Mouse (Mus musculus) testis, adult 2 months (tissue): ENCODE measurements around the gene Eva1b. TPM values are rescaled to one million over a fixed set of nuclear protein-coding genes. Genes with fewer than 3 reads are reported as not detected.

ENCODE experiments used
- H3K27ac ChIP-seq: fragments of 200-500 bp; 2 replicates; pipeline ENCODE4 v1.5.1; 2012; ENCODE audit warnings: low read depth, low read length; ENCODE audit not compliant: control insufficient read depth, insufficient read depth
- H3K27me3 ChIP-seq: fragments of 200-500 bp; 2 replicates; pipeline ENCODE4 v1.6.1; 2012; ENCODE audit warnings: mild to moderate bottlenecking, low read length, moderate library complexity; ENCODE audit not compliant: control insufficient read depth, insufficient read depth
- H3K36me3 ChIP-seq: fragments of 200-500 bp; 2 replicates; pipeline ENCODE4 v1.6.1; 2012; ENCODE audit warnings: mild to moderate bottlenecking, low read length; ENCODE audit not compliant: control insufficient read depth, insufficient read depth
- H3K4me1 ChIP-seq: fragments of 200-500 bp; 2 replicates; pipeline ENCODE4 v1.6.1; 2012; ENCODE audit warnings: low read length; ENCODE audit not compliant: control insufficient read depth, insufficient read depth
- H3K4me3 ChIP-seq: fragments of 200-500 bp; 2 replicates; pipeline ENCODE4 v1.5.1; 2012; ENCODE audit warnings: low read depth, mild to moderate bottlenecking, low read length, moderate library complexity, mixed read lengths; ENCODE audit not compliant: control insufficient read depth
- CTCF ChIP-seq: fragments of 200-500 bp; IDR thresholded peaks from 2 replicates; pipeline ENCODE4 v1.5.1; 2012; ENCODE audit warnings: low read depth, mild to moderate bottlenecking, inconsistent platforms, low read length, moderate library complexity; ENCODE audit not compliant: control insufficient read depth, insufficient read depth, insufficient replicate concordance
- POLR2A ChIP-seq: fragments of 200-500 bp; IDR thresholded peaks from 2 replicates; pipeline ENCODE4 v1.6.1; 2012; ENCODE audit warnings: low read depth, mild to moderate bottlenecking, inconsistent platforms, low read length, moderate library complexity; ENCODE audit not compliant: control insufficient read depth
- polyA plus RNA-seq: library from polyadenylated mRNA; depleted of rRNA; stranded (reverse); fragments of >200 nt; gene quantifications from 2 replicates; pipeline ENCODE4 v1.2.3, GENCODE M21; 2012

Gene Eva1b
- polyA plus RNA-seq, 1 experiment, result 6.2 TPM

- Histone ChIP-seq H3K4me3 (peak overlapping the region; percentile 94), H3K27me3 (no peaks in the 10 kb centered on the region), H3K27ac (peak overlapping the region; percentile 10; the same call in 1 of the 2 replicates), H3K36me3 (no peaks in the 10 kb centered on the region), H3K4me1 (peaks cover 18% of the 10 kb centered on the region)
- TF ChIP-seq POLR2A (no peak), CTCF (no peak)
Observed at GRCm38 (mm10) chr4:126104261-126105075, 43.1 kb upstream of the Eva1b start.

DNA sequence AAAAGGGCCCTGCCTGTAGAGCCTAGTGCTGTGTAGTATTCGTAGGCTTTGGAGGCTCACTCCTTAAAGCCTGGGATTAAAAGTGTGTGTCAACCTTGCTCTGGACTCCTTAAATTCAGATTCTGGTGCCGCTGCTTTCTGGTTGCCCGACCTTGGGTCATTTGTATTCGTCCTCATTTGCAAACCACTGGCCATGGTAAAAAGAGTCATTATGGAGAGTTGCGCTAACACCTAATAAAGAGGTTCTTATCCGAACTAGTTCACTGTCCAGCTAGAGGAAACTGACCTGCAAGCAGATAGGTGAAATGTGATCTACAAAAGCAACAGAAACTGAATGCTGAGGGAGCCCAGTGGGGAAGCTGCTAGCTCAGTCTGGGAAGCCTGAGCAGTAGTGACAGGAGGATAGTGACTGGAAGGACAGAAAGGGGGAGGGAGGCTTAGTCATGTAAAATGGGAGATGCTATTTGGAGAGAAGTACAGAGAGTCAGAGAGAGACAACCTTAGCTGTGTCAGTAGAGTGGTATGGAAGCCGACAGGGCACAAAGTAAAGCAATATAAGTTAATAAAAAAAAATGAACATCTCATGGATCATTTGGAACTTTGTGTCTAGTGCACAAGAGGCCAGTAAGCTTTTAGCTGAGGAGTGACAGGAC, 42.3 kb upstream of the Eva1b start:
- no peaks in the 10 kb centered on the region for H3K36me3 ChIP-seq
- no peak overlapping the region for H3K27ac ChIP-seq
- H3K27me3 ChIP-seq, result no peaks in the 10 kb centered on the region
- peak overlapping the region; percentile 19 for H3K4me3 ChIP-seq
- TF ChIP-seq POLR2A (no peak), CTCF (no peak)
- peaks cover 24% of the 10 kb centered on the region for H3K4me1 ChIP-seq

- Histone ChIP-seq H3K4me3 (no peak overlapping the region), H3K4me1 (peaks cover 21% of the 10 kb centered on the region), H3K36me3 (no peaks in the 10 kb centered on the region), H3K27ac (peak overlapping the region; percentile 40), H3K27me3 (no peaks in the 10 kb centered on the region)
- TF ChIP-seq POLR2A, result no peak
- no peak for TF ChIP-seq CTCF
Observed at GRCm38 (mm10) chr4:126108061-126108740, 39.3 kb upstream of the Eva1b start.

DNA sequence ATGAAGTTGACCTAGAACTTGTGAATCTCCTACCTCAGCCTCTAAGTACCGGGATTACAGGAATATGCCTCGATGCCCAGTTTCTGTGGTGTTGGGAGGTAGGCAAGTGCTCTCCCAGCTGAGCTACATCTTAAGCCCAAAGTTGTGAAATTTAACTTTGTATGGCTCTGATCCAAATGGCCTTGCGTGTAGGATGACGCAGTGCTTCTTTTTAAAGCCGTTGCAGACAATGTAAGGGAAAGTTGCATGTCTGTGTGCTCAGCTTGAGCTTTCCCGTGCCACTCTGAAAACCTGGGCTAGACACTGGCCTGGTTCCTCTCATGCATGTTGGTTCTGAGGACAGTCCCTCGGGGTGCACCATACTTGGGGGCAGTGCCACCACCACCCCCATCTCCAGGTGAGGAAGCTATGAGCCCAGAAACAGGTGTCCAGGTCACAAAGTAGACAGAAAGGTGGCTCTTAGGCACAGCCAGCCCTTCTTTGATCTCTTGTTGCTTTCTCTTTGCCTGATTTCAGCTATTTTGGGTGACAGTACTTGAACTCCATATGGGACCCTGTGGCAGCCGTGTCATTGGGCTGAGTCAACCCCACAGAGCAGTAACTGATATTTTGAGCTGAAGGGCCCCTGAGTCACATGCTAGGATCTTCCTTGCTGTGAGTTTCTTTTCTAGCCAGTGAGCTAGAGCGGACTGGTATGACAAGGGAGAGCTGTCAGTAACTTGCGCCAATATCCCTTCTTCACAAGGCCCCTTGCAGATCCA, 37.8 kb upstream of the Eva1b start:
- Histone ChIP-seq H3K4me1 (peaks cover 15% of the 10 kb centered on the region), H3K27me3 (no peaks in the 10 kb centered on the region), H3K27ac (peak overlapping the region; percentile 16; the same call in 1 of the 2 replicates), H3K36me3 (no peaks in the 10 kb centered on the region), H3K4me3 (no peak overlapping the region)
- TF ChIP-seq POLR2A, result no peak
- no peak for TF ChIP-seq CTCF

DNA sequence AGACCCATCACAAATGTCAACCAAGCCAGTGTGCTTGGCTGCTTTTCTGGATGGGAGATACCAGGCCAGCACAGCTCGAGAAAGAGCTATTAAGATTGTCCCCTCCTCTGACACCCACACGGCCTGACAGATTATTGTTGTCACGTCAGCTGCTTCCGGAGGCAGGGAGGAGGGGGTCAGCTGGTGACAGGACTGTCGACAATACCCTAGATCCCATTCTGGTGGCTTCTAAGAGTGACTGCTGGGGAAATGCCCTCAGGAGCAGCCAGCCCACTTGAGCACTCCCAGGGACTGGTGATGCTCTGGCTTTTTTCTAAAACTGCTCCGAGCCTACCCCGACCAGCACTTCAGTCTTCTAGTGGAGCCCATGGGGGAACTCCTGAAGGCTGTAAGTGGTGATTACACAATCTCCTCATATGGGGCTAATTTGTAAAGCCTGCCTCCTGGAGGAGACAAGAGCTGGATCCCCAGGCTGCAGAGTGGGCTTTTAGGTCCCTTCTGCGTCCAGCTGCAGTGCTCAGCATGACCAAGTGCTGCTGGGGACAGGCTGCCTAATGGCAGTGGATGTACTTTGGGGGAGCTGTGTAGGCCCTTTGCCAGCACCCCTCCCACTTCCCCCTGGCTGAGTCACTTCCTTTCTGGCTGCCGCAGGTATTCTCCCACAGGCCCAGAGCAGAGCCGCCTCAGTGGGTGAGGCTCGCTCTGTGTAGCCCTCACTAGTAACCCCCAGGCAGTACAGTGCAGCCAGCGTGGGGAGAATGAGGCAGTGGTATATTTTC, 37.0 kb upstream of the Eva1b start:
- Histone ChIP-seq H3K27me3 (no peaks in the 10 kb centered on the region), H3K27ac (peak overlapping the region; percentile 66), H3K36me3 (no peaks in the 10 kb centered on the region), H3K4me3 (no peak overlapping the region), H3K4me1 (peaks cover 13% of the 10 kb centered on the region)
- TF ChIP-seq CTCF (no peak), POLR2A (no peak)

- Histone ChIP-seq H3K36me3 (no peaks in the 10 kb centered on the region), H3K27ac (peak overlapping the region; percentile 0), H3K4me3 (no peak overlapping the region), H3K27me3 (no peaks in the 10 kb centered on the region), H3K4me1 (peaks cover 13% of the 10 kb centered on the region)
- TF ChIP-seq CTCF, result no peak
Observed at GRCm38 (mm10) chr4:126111153-126111549, 36.4 kb upstream of the Eva1b start.

DNA sequence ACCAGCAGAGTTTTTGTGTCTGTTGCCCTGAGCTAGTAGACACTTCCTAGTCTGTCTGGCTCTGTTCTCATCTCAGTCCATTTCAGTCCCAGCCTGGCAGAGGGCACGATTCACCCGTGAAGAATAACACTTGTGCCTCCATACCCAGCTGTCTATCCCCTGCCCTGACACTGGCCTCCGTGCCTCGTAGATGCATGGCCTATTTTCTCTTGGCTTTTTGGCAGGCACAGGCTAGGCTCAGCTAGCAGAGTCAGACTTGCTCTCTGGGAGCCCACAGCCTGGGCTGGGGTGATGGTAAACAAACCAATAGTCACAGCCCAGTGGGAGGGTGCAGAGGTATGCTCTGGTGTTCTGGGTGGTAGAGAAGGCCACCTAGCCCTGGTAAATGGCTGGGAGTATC, 34.3 kb upstream of the Eva1b start:
- TF ChIP-seq CTCF (no peak), POLR2A (no peak)
- H3K27me3 ChIP-seq, result no peaks in the 10 kb centered on the region
- peaks cover 1% of the 10 kb centered on the region; the same call in 1 of the 2 replicates for H3K36me3 ChIP-seq
- no peak overlapping the region for H3K27ac ChIP-seq
- H3K4me1 ChIP-seq, result peaks cover 10% of the 10 kb centered on the region
- H3K4me3 ChIP-seq, result no peak overlapping the region
